Mouse (Mus musculus) kidney, adult 2 months (tissue): Measurements from ENCODE around the gene Gm3045. TPM values are rescaled to one million over a fixed set of nuclear protein-coding genes. Genes with fewer than 3 reads are reported as not detected.

Source experiments
- DNase-seq: peaks from one replicate; pipeline ENCODE4 v3.0.0; 2021
- H3K27ac ChIP-seq: fragments of 200-500 bp; 2 replicates; pipeline ENCODE4 v1.5.1; 2012; ENCODE audit warnings: low read depth, low read length, control low read depth, inconsistent platforms; ENCODE audit not compliant: insufficient read depth
- H3K27me3 ChIP-seq: fragments of 200-500 bp; replicated peaks from 2 replicates; pipeline ENCODE4 v1.6.1; 2012; ENCODE audit warnings: mild to moderate bottlenecking, moderate library complexity, low read length, inconsistent platforms; ENCODE audit not compliant: control insufficient read depth, insufficient read depth
- H3K36me3 ChIP-seq: fragments of 200-500 bp; 2 replicates; pipeline ENCODE4 v1.6.1; 2012; ENCODE audit warnings: mild to moderate bottlenecking, moderate library complexity, low read length, inconsistent platforms; ENCODE audit not compliant: control insufficient read depth, insufficient read depth
- H3K4me1 ChIP-seq: fragments of 200-500 bp; 2 replicates; pipeline ENCODE4 v1.6.1; 2011; ENCODE audit warnings: low read length; ENCODE audit not compliant: control insufficient read depth, insufficient read depth
- H3K4me3 ChIP-seq: fragments of 200-500 bp; 2 replicates; pipeline ENCODE4 v1.5.1; 2011; ENCODE audit warnings: mild to moderate bottlenecking, low read depth, low read length, control low read depth; ENCODE audit not compliant: insufficient read depth
- CTCF ChIP-seq: fragments of 200-500 bp; conservative IDR thresholded peaks from 2 replicates; pipeline ENCODE4 v1.5.1; 2011; ENCODE audit warnings: low read depth, mild to moderate bottlenecking, control low read depth, low read length, moderate library complexity, mixed read lengths; ENCODE audit not compliant: insufficient read depth, insufficient read length
- POLR2A ChIP-seq: fragments of 200-500 bp; IDR thresholded peaks from one replicate; pipeline ENCODE4 v1.6.1; 2011; ENCODE audit warnings: low read depth, low read length, control low read depth
- WGBS: fragments of 180-500 bp; shearing (Covaris S2); methylation state at CpG from one replicate; pipeline ENCODE4 v1.1.7; 2018; 5-methylcytosine and 5-hydroxymethylcytosine counted together
- polyA plus RNA-seq: library from polyadenylated mRNA; depleted of rRNA; stranded (reverse); fragments of >200 nt; gene quantifications from 2 replicates; pipeline ENCODE4 v1.2.3, GENCODE M21; 2012; rRNA removed

Gene Gm3045
- polyA plus RNA-seq, 1 experiment, result not detected

GRCm38 (mm10) chr13:56475363-56475762 lies 49.0 kb downstream of the Gm3045 start:
- Histone ChIP-seq H3K27ac (no peak overlapping the region), H3K4me1 (peaks cover 13% of the 10 kb centered on the region), H3K36me3 (no peaks in the 10 kb centered on the region), H3K4me3 (no peak overlapping the region), H3K27me3 (no peaks in the 10 kb centered on the region)
- 24% methylated on average over 4 of the region's 4 CpGs for WGBS
- peak; percentile 74 for DNase-seq
- peak; percentile 89 for TF ChIP-seq CTCF
- TF ChIP-seq POLR2A, result no peak

GRCm38 (mm10) chr13:56476790-56477189 lies 50.4 kb downstream of the Gm3045 start:
- WGBS, result 58% methylated on average over 5 of the region's 5 CpGs
- H3K4me1 ChIP-seq, result peaks cover 7% of the 10 kb centered on the region
- H3K4me3 ChIP-seq, result no peak overlapping the region
- DNase-seq, result no peak
- no peak for TF ChIP-seq CTCF
- TF ChIP-seq POLR2A, result no peak
- no peaks in the 10 kb centered on the region for H3K27me3 ChIP-seq
- H3K27ac ChIP-seq, result no peak overlapping the region
- no peaks in the 10 kb centered on the region for H3K36me3 ChIP-seq

GRCm38 (mm10) chr13:56477271-56477670 lies 50.9 kb downstream of the Gm3045 start:
- Histone ChIP-seq H3K36me3 (no peaks in the 10 kb centered on the region), H3K4me3 (no peak overlapping the region), H3K27ac (no peak overlapping the region), H3K27me3 (no peaks in the 10 kb centered on the region), H3K4me1 (0 out of 2 replicates have a peak, but pooled peaks cover 4% of the 10 kb centered on the region)
- TF ChIP-seq POLR2A, result no peak
- TF ChIP-seq CTCF, result no peak
- peak; percentile 73 for DNase-seq
- 8% methylated on average over 6 of the region's 6 CpGs for WGBS

- H3K27me3 ChIP-seq, result no peaks in the 10 kb centered on the region
- peak; percentile 17 for DNase-seq
- no peak overlapping the region for H3K27ac ChIP-seq
- TF ChIP-seq POLR2A, result no peak
- no peak; the same call in 1 of the 2 replicates for TF ChIP-seq CTCF
- 87% methylated on average over 6 of the region's 6 CpGs for WGBS
- H3K4me3 ChIP-seq, result no peak overlapping the region
- no peaks in the 10 kb centered on the region for H3K36me3 ChIP-seq
- H3K4me1 ChIP-seq, result 0 out of 2 replicates have a peak, but pooled peaks cover 4% of the 10 kb centered on the region
Measured at GRCm38 (mm10) chr13:56478027-56478426, 51.6 kb downstream of the Gm3045 start.

GRCm38 (mm10) chr13:56482146-56482545 lies 55.8 kb downstream of the Gm3045 start, which contains the start of gene Il9:
Gene Il9, minus strand, starts transcription at chr13:56482246.
- WGBS, result 79% methylated on average over 3 of the region's 3 CpGs
- TF ChIP-seq POLR2A (no peak), CTCF (no peak)

More at GRCm38 (mm10) chr13:56482146-56482545, 55.8 kb downstream of the Gm3045 start, which contains the start of gene Il9:
- Histone ChIP-seq H3K36me3 (no peaks in the 10 kb centered on the region), H3K27ac (no peak within 1 kb of the TSS), H3K4me1 (no peaks in the 10 kb centered on the region), H3K27me3 (no peaks in the 10 kb centered on the region), H3K4me3 (no peak within 1 kb of the TSS)
- DNase-seq, result no peak

Other genes with a start within 250 kb of the Gm3045 start
- gene Tifab, start 247.7 kb upstream of the Gm3045 start, polyA plus RNA-seq, result 2.4 and 2.8 TPM in 2 replicates
- not detected in 2 replicates for gene Neurog1, start 174.4 kb upstream of the Gm3045 start, polyA plus RNA-seq
- 50.5 and 57.2 TPM in 2 replicates for gene Cxcl14, start 130.0 kb upstream of the Gm3045 start, polyA plus RNA-seq
- gene Slc25a48, start 11.8 kb downstream of the Gm3045 start, polyA plus RNA-seq, result 16.4 and 17.6 TPM in 2 replicates
- gene Il9, start 55.7 kb downstream of the Gm3045 start, polyA plus RNA-seq, result not detected in 2 replicates
- 3.6 and 4.1 TPM in 2 replicates for gene Fbxl21, start 95.9 kb downstream of the Gm3045 start, polyA plus RNA-seq
- 0.19 TPM in 2 replicates for gene Lect2, start 121.9 kb downstream of the Gm3045 start, polyA plus RNA-seq
- gene Tgfbi, start 182.9 kb downstream of the Gm3045 start, polyA plus RNA-seq, result 18.8 and 20.8 TPM in 2 replicates